Mouse (Mus musculus) embryonic facial prominence, embryonic 11.5 days (tissue): ENCODE data around the gene Gm21190. TPM values are rescaled to one million over a fixed set of nuclear protein-coding genes. Genes with fewer than 3 reads are reported as not detected.
"Not testable (repeated sequence)": the region's sequence is repeated elsewhere in the genome, so short reads cannot be mapped to it uniquely, and the experiment has no call there.

Experiments used
- ATAC-seq: fragments of 200-750 bp; cut with Nextera tagmentation; replicated peaks from 2 replicates; pipeline ENCODE4 v1.8.0; 2017; ENCODE audit warnings: low read depth; ENCODE audit not compliant: insufficient number of reproducible peaks, low FRiP score, low TSS enrichment
- DNase-seq: peaks from one replicate; pipeline ENCODE4 v3.0.0-alpha.2; 2015; ENCODE audit warnings: low spot score
- H3K27ac ChIP-seq: fragments of 300-500 bp; sonication (generic); replicated peaks from 2 replicates; pipeline ENCODE4 v1.5.1; 2014; ENCODE audit warnings: mild to moderate bottlenecking, low read depth, low read length, control low read depth
- H3K27me3 ChIP-seq: fragments of 300-500 bp; sonication (generic); 2 replicates; pipeline ENCODE4 v1.6.1; 2014; ENCODE audit warnings: mild to moderate bottlenecking, low read length, moderate library complexity, mixed read lengths; ENCODE audit not compliant: control insufficient read depth, insufficient read depth
- H3K36me3 ChIP-seq: fragments of 300-500 bp; sonication (generic); replicated peaks from 2 replicates; pipeline ENCODE4 v1.6.1; 2014; ENCODE audit warnings: low read depth, mild to moderate bottlenecking, low read length, moderate library complexity, mixed read lengths; ENCODE audit not compliant: control insufficient read depth, insufficient read depth
- H3K4me1 ChIP-seq: fragments of 300-500 bp; sonication (generic); 2 replicates; pipeline ENCODE4 v1.6.1; 2014; ENCODE audit warnings: low read length, mixed read lengths; ENCODE audit not compliant: control insufficient read depth, insufficient read depth
- H3K4me2 ChIP-seq: fragments of 300-500 bp; sonication (generic); 2 replicates; pipeline ENCODE4 v1.6.1; 2014; ENCODE audit warnings: low read depth, mild to moderate bottlenecking, control low read depth, low read length, moderate library complexity
- H3K4me3 ChIP-seq: fragments of 300-500 bp; sonication (generic); 2 replicates; pipeline ENCODE4 v1.5.1; 2014; ENCODE audit warnings: low read depth, low read length, control low read depth
- H3K9ac ChIP-seq: fragments of 300-500 bp; sonication (generic); replicated peaks from 2 replicates; pipeline ENCODE4 v1.6.1; 2014; ENCODE audit warnings: mild to moderate bottlenecking, control low read depth, low read length
- H3K9me3 ChIP-seq: fragments of 300-500 bp; sonication (generic); replicated peaks from 2 replicates; pipeline ENCODE4 v1.6.1; 2016; ENCODE audit warnings: mild to moderate bottlenecking, low read length, inconsistent platforms, mixed read lengths; ENCODE audit not compliant: control insufficient read depth
- WGBS: fragments of 180-500 bp; shearing (Covaris S2); extraction: QIAGEN DNeasy Blood & Tissue Kit; methylation state at CpG from one replicate; pipeline ENCODE4 v1.1.7; 2014; 5-methylcytosine and 5-hydroxymethylcytosine counted together
- polyA plus RNA-seq: library from polyadenylated mRNA; unstranded; fragments of >200 nt; fragmentation: Nextera tagmentation; extraction: Ambion mirVana; gene quantifications from 2 replicates; pipeline ENCODE4 v1.2.1, GENCODE M21; 2014

Gene Gm21190
- polyA plus RNA-seq, 1 experiment from 2014 or later: not detected

DNA sequence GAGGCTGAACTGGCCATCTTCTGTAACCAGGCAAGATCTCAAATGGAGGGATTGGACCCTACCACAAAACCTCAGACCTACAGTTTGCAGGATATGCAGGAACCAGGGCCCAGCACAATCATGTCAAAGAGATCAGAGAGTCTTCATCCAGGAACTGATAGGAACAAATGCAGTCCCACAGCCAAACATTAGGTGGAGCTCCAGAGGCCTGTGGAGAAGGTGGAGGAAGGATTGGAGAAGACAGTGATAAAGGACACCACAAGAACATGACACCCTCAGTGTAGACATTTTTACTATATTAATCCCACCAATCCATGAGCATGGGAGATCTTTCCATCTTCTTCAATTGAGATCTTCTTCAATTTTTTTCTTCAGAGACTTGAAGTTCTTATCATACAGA is 6.6 kb downstream of the Gm21190 start:
- not testable (repeated sequence) for H3K9ac ChIP-seq, H3K36me3 ChIP-seq, H3K27me3 ChIP-seq, H3K4me3 ChIP-seq, H3K4me1 ChIP-seq, H3K9me3 ChIP-seq, H3K27ac ChIP-seq, DNase-seq, ATAC-seq, H3K4me2 ChIP-seq

GRCm38 (mm10) chr5:15522028-15522427 is 7.0 kb downstream of the Gm21190 start:
- not testable (repeated sequence) for H3K4me3 ChIP-seq, H3K9me3 ChIP-seq, H3K9ac ChIP-seq, DNase-seq, H3K27ac ChIP-seq, ATAC-seq, H3K4me1 ChIP-seq, H3K4me2 ChIP-seq, H3K27me3 ChIP-seq, H3K36me3 ChIP-seq
- WGBS: 24% methylated on average over 2 of the region's 2 CpGs

DNA sequence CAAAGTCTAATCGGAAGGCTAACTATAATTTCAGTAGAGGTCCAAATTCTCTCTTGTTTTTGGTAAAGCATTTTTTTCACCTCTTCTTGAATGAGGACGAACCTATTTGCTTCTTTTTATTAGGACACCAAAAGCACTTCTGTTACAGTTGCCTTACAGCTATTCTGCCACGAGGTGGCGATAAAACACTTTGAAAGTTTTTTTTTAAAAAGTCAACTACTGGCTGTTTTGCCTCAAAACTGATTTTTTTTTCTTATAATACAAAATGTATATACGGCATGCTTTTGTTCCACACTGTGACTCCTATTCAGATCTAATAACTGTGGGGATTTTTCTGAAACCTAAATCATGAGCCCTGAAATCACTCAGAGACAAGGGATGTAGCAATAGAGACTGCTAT is 8.6 kb downstream of the Gm21190 start:
- H3K9me3 ChIP-seq, ATAC-seq, H3K4me2 ChIP-seq, H3K36me3 ChIP-seq, H3K9ac ChIP-seq, H3K4me1 ChIP-seq, H3K27ac ChIP-seq, DNase-seq, H3K4me3 ChIP-seq, H3K27me3 ChIP-seq: not testable (repeated sequence)
- 18% methylated on average over 5 of the region's 5 CpGs for WGBS

GRCm38 (mm10) chr5:15517150-15517549 is 11.9 kb downstream of the Gm21190 start:
- H3K4me3 ChIP-seq, ATAC-seq, H3K36me3 ChIP-seq, H3K9ac ChIP-seq, H3K4me2 ChIP-seq, DNase-seq, H3K4me1 ChIP-seq, H3K27ac ChIP-seq, H3K27me3 ChIP-seq, H3K9me3 ChIP-seq: not testable (repeated sequence)
- 71% methylated on average over 2 of the region's 2 CpGs for whole genome bisulfite sequencing

DNA sequence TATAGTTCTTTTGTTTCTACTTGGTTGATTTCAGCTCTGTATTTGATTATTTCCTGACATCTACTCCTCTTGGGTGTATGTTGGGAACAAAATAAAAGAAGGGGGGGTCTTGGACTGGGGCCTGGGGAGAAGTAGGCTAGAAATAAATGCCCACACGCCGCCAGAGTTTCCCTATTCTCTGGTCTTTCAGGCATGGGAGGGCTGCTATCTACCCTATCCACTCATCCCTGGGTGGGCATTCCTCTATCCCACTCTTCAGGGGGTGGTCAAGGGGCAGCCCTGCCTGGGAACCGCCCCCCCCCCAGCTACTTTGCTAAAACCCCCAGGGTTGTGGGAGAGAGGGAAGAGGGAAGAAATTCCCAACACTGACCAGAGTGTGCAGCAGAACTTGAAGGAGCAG is 16.8 kb downstream of the Gm21190 start:
- H3K27me3 ChIP-seq, H3K4me3 ChIP-seq, H3K4me1 ChIP-seq, DNase-seq, H3K36me3 ChIP-seq, H3K27ac ChIP-seq, H3K9ac ChIP-seq, H3K9me3 ChIP-seq, H3K4me2 ChIP-seq, ATAC-seq: not testable (repeated sequence)
- 67% methylated on average over 3 of the region's 3 CpGs for WGBS

DNA sequence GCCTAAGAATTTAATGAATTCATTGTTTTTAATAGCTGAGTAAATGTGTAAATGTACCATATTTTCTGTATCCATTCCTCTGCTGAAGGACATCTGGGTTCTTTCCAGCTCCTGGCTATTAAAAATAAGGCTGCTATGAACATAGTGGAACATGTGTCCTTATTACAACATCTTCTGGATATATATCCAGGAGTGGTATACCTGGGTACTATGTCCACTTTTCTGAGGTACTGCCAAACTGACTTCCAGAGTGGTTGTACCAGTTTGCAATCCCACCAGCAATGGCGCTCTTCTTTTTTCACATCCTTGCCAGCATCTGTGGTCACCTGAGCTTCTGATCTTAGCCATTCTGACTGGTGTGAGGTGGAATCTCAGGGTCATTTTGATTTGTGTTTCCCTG is 19.1 kb downstream of the Gm21190 start:
- not testable (repeated sequence) for H3K27me3 ChIP-seq, H3K4me2 ChIP-seq, H3K36me3 ChIP-seq, H3K27ac ChIP-seq, DNase-seq, H3K9ac ChIP-seq, H3K9me3 ChIP-seq, H3K4me3 ChIP-seq, H3K4me1 ChIP-seq, ATAC-seq
- 77% methylated on average over 1 of the region's 1 CpGs for WGBS

- H3K9me3 ChIP-seq, H3K4me2 ChIP-seq, ATAC-seq, H3K27me3 ChIP-seq, DNase-seq, H3K36me3 ChIP-seq, H3K27ac ChIP-seq, H3K4me3 ChIP-seq, H3K4me1 ChIP-seq, H3K9ac ChIP-seq: not testable (repeated sequence)
- WGBS: 71% methylated on average over 6 of the region's 6 CpGs
Observed at GRCm38 (mm10) chr5:15508460-15509451, 20.3 kb downstream of the Gm21190 start.

- peak; percentile 85 for ATAC-seq
- 71% methylated on average over 6 of the region's 6 CpGs for WGBS
Observed at GRCm38 (mm10) chr5:15507757-15508459, 21.1 kb downstream of the Gm21190 start.

More at GRCm38 (mm10) chr5:15507757-15508459, 21.1 kb downstream of the Gm21190 start:
- not testable (repeated sequence) for H3K9ac ChIP-seq, H3K4me2 ChIP-seq, H3K27me3 ChIP-seq, H3K4me3 ChIP-seq, H3K4me1 ChIP-seq, DNase-seq, H3K9me3 ChIP-seq, H3K27ac ChIP-seq, H3K36me3 ChIP-seq
